19 mouse cellular contexts compared by ENCODE assay signal in genomic region chr11:119966294-119966693, GRCm38 (mm10). TPM values are rescaled to one million over a fixed set of nuclear protein-coding genes. Genes with fewer than 3 reads are reported as not detected.
A peak's percentile ranks its signal among the peaks of the same experiment; 100 is the strongest.
DNase-seq lines count a peak whose midpoint lies in the region; ATAC-seq lines count a peak whose summit lies in the region.
"Had no signal": no experiment of that assay in that cellular context is flagged by ENCODE, and none has a peak within 500 bp of the region (broad histone marks: within the 10 kb centered on the region; RNA-seq: fewer than 3 reads in every experiment).

No protein-coding gene starts in this region.

- H3K9ac ChIP-seq in embryonic facial prominence, embryonic 14.5 days (ENCODE audit: low read depth, low read length), result no peak overlapping the region
- H3K9ac ChIP-seq in stomach, embryonic 15.5 days, result no peak overlapping the region
- H3K9ac ChIP-seq: heart, embryonic 15.5 days; hindbrain, embryonic 14.5 days had no signal

- peak; percentile 74 for ATAC-seq in embryonic facial prominence, embryonic 14.5 days (ENCODE audit: low read depth)
- peak; percentile 47; the same call in 1 of the 2 replicates for ATAC-seq in stomach, embryonic 15.5 days (ENCODE audit: insufficient read depth, low FRiP score, low read depth)
- ATAC-seq: forebrain, embryonic 14.5 days had no signal

- 0 out of 2 replicates have a peak, but pooled peaks cover 4% of the 10 kb centered on the region for H3K36me3 ChIP-seq in heart, embryonic 10.5 days
- H3K36me3 ChIP-seq in embryonic facial prominence, embryonic 10.5 days (replicated peaks), result no peaks in the 10 kb centered on the region; the same call in 1 of the 2 replicates
- peaks cover 19% of the 10 kb centered on the region; the same call in 1 of the 2 replicates for H3K36me3 ChIP-seq in embryonic facial prominence, embryonic 14.5 days (ENCODE audit: control insufficient read depth, insufficient read depth, low read length)
- peaks cover 14% of the 10 kb centered on the region for H3K36me3 ChIP-seq in stomach, embryonic 15.5 days
- H3K36me3 ChIP-seq: hindbrain, embryonic 10.5 days had no signal

- 73% methylated on average over 6 of the region's 6 CpGs for WGBS in heart, embryonic 10.5 days
- WGBS in embryonic facial prominence, embryonic 10.5 days, result 78% methylated on average over 6 of the region's 6 CpGs
- 76% methylated on average over 6 of the region's 6 CpGs for WGBS in embryonic facial prominence, embryonic 14.5 days
- WGBS in stomach, embryonic 15.5 days, result 80% methylated on average over 6 of the region's 6 CpGs

- H3K4me3 ChIP-seq in heart, embryonic 10.5 days, result no peak overlapping the region
- no peak overlapping the region for H3K4me3 ChIP-seq in embryonic facial prominence, embryonic 10.5 days
- H3K4me3 ChIP-seq in embryonic facial prominence, embryonic 14.5 days (ENCODE audit: low read depth, low read length), result no peak overlapping the region
- no peak overlapping the region for H3K4me3 ChIP-seq in stomach, embryonic 15.5 days (replicated peaks)
- H3K4me3 ChIP-seq: heart, embryonic 15.5 days; hindbrain, embryonic 10.5 days had no signal

- peak overlapping the region; percentile 52 for H3K27ac ChIP-seq in heart, embryonic 10.5 days
- 0 out of 2 replicates have a peak overlapping the region, but pooled peaks have one; percentile 37 for H3K27ac ChIP-seq in embryonic facial prominence, embryonic 10.5 days (replicated peaks)
- H3K27ac ChIP-seq in embryonic facial prominence, embryonic 14.5 days (replicated peaks; ENCODE audit: low read depth, low read length), result no peak overlapping the region; the same call in 1 of the 2 replicates
- no peak overlapping the region for H3K27ac ChIP-seq in stomach, embryonic 15.5 days
- H3K27ac ChIP-seq: heart, embryonic 15.5 days; hindbrain, embryonic 14.5 days had no signal

- no peaks in the 10 kb centered on the region for H3K27me3 ChIP-seq in heart, embryonic 10.5 days (ENCODE audit: insufficient read depth, poor library complexity, severe bottlenecking)
- H3K27me3 ChIP-seq in embryonic facial prominence, embryonic 10.5 days (replicated peaks; ENCODE audit: low read depth, poor library complexity, severe bottlenecking), result no peaks in the 10 kb centered on the region
- no peaks in the 10 kb centered on the region for H3K27me3 ChIP-seq in embryonic facial prominence, embryonic 14.5 days (replicated peaks; ENCODE audit: control insufficient read depth, insufficient read depth, low read length)
- no peaks in the 10 kb centered on the region for H3K27me3 ChIP-seq in stomach, embryonic 15.5 days (replicated peaks)
- H3K27me3 ChIP-seq: heart, embryonic 15.5 days had no signal

- no peak for DNase-seq in heart, embryonic 10.5 days (ENCODE audit: low spot score)
- DNase-seq in heart, postnatal 4 days, result no peak
- peak; percentile 35 for DNase-seq in embryonic facial prominence, embryonic 10.5 days (ENCODE audit: low spot score)
- DNase-seq in embryonic facial prominence, embryonic 14.5 days (ENCODE audit: low spot score), result peak; percentile 78
- DNase-seq in gastrocnemius, postnatal 4 days (ENCODE audit: low spot score in 2 of 2), result no peak
- DNase-seq in neural tube, embryonic 10.5 days (ENCODE audit: extremely low spot score, low spot score), result no peak
- DNase-seq: adrenal gland, postnatal 10 days; cerebellum, adult 11 months; cerebellum, adult 8-10 months; cerebellum, postnatal 25 days; gastrocnemius, postnatal 36 days; heart, adult 18-20 months; heart, postnatal 14 days had no signal

- H3K4me2 ChIP-seq in embryonic facial prominence, embryonic 14.5 days (ENCODE audit: low read depth, low read length), result no peak overlapping the region
- H3K4me2 ChIP-seq in stomach, embryonic 15.5 days, result no peak overlapping the region
- H3K4me2 ChIP-seq: heart, embryonic 11.5 days; heart, embryonic 15.5 days; hindbrain, embryonic 14.5 days had no signal

- peaks cover 41% of the 10 kb centered on the region for H3K4me1 ChIP-seq in heart, embryonic 10.5 days
- H3K4me1 ChIP-seq in embryonic facial prominence, embryonic 10.5 days, result peaks cover 44% of the 10 kb centered on the region
- H3K4me1 ChIP-seq in embryonic facial prominence, embryonic 14.5 days (ENCODE audit: control insufficient read depth, insufficient read depth, low read length), result no peaks in the 10 kb centered on the region
- 0 out of 2 replicates have a peak, but pooled peaks cover 5% of the 10 kb centered on the region for H3K4me1 ChIP-seq in stomach, embryonic 15.5 days
- H3K4me1 ChIP-seq: heart, embryonic 15.5 days had no signal

- no peaks in the 10 kb centered on the region for H3K9me3 ChIP-seq in heart, embryonic 10.5 days
- H3K9me3 ChIP-seq in embryonic facial prominence, embryonic 10.5 days, result no peaks in the 10 kb centered on the region
- H3K9me3 ChIP-seq in embryonic facial prominence, embryonic 14.5 days (ENCODE audit: control insufficient read depth, low read length), result no peaks in the 10 kb centered on the region
- H3K9me3 ChIP-seq in stomach, embryonic 15.5 days, result no peaks in the 10 kb centered on the region
- H3K9me3 ChIP-seq: heart, embryonic 15.5 days; hindbrain, embryonic 10.5 days had no signal

RNA-seq across cellular contexts. Expression of gene Baiap2, which starts 23.7 kb away (rescaled TPM):
- polyA plus RNA-seq in heart, embryonic 10.5 days (2016; fragmentation: Nextera tagmentation; extraction: Ambion mirVana), result 11.6 and 13.1 TPM in 2 replicates
- total RNA-seq in heart, postnatal 4 days (2021), result 1 to 10 TPM; 8.0 to 8.3 TPM
- 9.6 and 11.0 TPM in 2 replicates for polyA plus RNA-seq in embryonic facial prominence, embryonic 10.5 days (2016; fragmentation: Nextera tagmentation; extraction: Ambion mirVana)
- polyA plus RNA-seq in embryonic facial prominence, embryonic 14.5 days (2014; fragmentation: Nextera tagmentation; extraction: Ambion mirVana), result 22.1 and 26.5 TPM in 2 replicates
- 24.8 and 30.9 TPM in 2 replicates for polyA plus RNA-seq in stomach, embryonic 15.5 days (2015; fragmentation: Nextera tagmentation; extraction: Ambion mirVana)
- 1 to 10 TPM; 8.1 to 8.5 TPM for total RNA-seq in gastrocnemius, postnatal 4 days (2021)

RNA-seq across cellular contexts. Expression of gene Chmp6, which starts 53.1 kb away (rescaled TPM):
- 86.7 and 96.6 TPM in 2 replicates for polyA plus RNA-seq in heart, embryonic 10.5 days (2016; fragmentation: Nextera tagmentation; extraction: Ambion mirVana)
- total RNA-seq in heart, postnatal 4 days (2021), result 10 to 100 TPM; 42.4 to 43.3 TPM
- 117 and 120 TPM in 2 replicates for polyA plus RNA-seq in embryonic facial prominence, embryonic 10.5 days (2016; fragmentation: Nextera tagmentation; extraction: Ambion mirVana)
- polyA plus RNA-seq in embryonic facial prominence, embryonic 14.5 days (2014; fragmentation: Nextera tagmentation; extraction: Ambion mirVana), result 77.9 and 89.3 TPM in 2 replicates
- polyA plus RNA-seq in stomach, embryonic 15.5 days (2015; fragmentation: Nextera tagmentation; extraction: Ambion mirVana), result 79.4 and 86.0 TPM in 2 replicates
- 10 to 100 TPM; 37.3 to 37.9 TPM for total RNA-seq in gastrocnemius, postnatal 4 days (2021)

Comparison
In these comparisons a context has a peak if more than half of its experiments do, and no peak if none do; other contexts are left out.
1. H3K27ac ChIP-seq: peak in heart, embryonic 10.5 days (single experiment) and embryonic facial prominence, embryonic 10.5 days (single experiment); none in embryonic facial prominence, embryonic 14.5 days (single experiment) and stomach, embryonic 15.5 days (single experiment).
2. DNase-seq: peak in embryonic facial prominence, embryonic 10.5 days (single experiment) and embryonic facial prominence, embryonic 14.5 days (single experiment); none in heart, embryonic 10.5 days (single experiment), heart, postnatal 4 days (single experiment), gastrocnemius, postnatal 4 days (0 of 2) and neural tube, embryonic 10.5 days (single experiment).